Mouse (Mus musculus) small intestine, adult 2 months (tissue): ENCODE data around the gene Rnase10.

Experiments used
- CTCF ChIP-seq: fragments of 200-500 bp; IDR thresholded peaks from 2 replicates; pipeline ENCODE4 v1.5.1; 2012; ENCODE audit warnings: low read depth, mild to moderate bottlenecking, control low read depth, inconsistent platforms, low read length, moderate library complexity, mixed read lengths; ENCODE audit not compliant: insufficient replicate concordance, insufficient read length; ENCODE audit errors: extremely low read depth
- POLR2A ChIP-seq: fragments of 200-500 bp; IDR thresholded peaks from 2 replicates; pipeline ENCODE4 v1.6.1; 2012; ENCODE audit warnings: low read depth, mild to moderate bottlenecking, control low read depth, inconsistent platforms, low read length, moderate library complexity

DNA sequence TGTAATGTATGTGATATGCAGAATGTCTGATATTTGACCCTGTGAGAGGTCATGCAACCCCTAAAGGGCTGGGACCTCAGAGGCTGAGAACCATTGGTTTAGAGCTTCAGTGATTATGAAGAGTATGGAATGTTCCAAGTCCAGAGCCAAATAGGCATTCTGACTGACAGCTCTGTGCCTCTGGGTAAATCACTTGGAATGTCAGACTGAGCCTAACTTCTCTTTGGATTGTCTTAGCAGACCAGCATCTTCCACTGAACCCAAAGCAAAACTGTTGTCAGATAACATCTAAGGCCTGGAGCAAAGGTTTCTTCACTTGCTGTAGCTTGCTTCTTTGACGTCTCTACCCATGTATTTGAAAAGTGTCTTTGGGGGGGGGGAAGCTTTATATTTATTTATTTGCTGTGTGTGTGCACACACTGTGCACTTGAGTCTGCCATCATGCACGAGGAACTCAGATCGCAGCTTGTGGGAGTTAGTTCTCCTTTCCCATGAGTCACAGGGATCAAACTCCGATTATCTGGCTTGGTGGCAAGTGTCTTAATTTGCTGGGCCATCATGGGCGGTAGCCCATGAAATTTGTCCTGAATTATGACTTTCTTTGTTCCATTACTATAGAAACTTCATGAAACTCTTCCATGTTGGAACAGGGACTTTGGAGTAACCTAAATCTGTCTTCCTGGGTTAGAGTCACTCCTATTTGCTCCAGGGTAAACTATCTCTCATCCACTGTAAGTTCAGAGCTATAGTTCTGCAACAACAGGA is 39.2 kb upstream of the Rnase10 start:
- TF ChIP-seq CTCF (no peak), POLR2A (no peak)
